Mouse (Mus musculus): ENCODE results near the gene Yy1. TPM values are rescaled to one million over a fixed set of nuclear protein-coding genes. Genes with fewer than 3 reads are reported as not detected.

The Yy1 gene
- polyA plus RNA-seq, 1 experiment: 22.1 TPM

DNA sequence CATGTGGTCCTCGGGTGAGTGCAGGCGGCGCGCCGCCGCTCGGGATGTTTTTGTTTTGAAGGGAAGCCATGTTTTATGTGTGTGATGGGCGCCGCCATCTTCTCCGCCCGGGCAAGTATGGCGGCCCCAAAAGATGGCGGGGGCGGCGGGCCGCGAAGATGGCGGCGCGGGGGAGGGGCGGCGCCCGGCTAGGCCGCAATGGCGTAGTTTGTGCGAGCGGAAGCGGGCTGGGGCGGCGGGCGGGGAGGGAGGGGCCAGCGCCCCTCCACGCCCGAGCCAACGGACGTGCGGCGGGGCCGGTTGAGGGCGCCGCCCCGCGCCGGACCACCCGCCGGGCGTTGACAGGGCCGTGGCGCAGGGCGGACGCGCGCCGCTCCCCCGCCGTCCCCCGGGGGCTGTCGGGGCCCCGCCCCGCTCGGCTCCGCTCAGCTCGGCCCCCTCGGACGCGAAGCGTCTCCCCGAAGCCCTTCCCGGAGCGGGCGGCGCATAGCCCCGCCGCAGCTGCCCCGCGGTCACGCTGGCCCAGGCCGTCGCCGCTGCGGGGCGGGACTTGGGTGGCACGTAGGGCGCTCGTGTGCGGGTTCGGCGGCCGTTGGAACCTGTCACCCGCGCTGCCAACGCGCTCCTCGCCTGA lies 1.4 kb downstream of the Yy1 start:
- peaks cover 2% of the 10 kb centered on the region; the same call in 1 of the 2 replicates for H3K4me1 ChIP-seq (ENCODE audit: control insufficient read depth, insufficient read depth, low read length)
- TF ChIP-seq CTCF (IDR thresholded peaks at IDR 0.05; ENCODE audit: extremely low read depth, insufficient read depth, low read length): no peak
- no peak; the same call in 1 of the 2 replicates for TF ChIP-seq POLR2A (IDR thresholded peaks at IDR 0.05; ENCODE audit: extremely low read depth, insufficient read depth, low read length)
- peak overlapping the region; percentile 100 for H3K4me3 ChIP-seq (ENCODE audit: insufficient read depth, low read length)
- H3K27ac ChIP-seq (ENCODE audit: insufficient read depth, low read length): peak overlapping the region; percentile 96

DNA sequence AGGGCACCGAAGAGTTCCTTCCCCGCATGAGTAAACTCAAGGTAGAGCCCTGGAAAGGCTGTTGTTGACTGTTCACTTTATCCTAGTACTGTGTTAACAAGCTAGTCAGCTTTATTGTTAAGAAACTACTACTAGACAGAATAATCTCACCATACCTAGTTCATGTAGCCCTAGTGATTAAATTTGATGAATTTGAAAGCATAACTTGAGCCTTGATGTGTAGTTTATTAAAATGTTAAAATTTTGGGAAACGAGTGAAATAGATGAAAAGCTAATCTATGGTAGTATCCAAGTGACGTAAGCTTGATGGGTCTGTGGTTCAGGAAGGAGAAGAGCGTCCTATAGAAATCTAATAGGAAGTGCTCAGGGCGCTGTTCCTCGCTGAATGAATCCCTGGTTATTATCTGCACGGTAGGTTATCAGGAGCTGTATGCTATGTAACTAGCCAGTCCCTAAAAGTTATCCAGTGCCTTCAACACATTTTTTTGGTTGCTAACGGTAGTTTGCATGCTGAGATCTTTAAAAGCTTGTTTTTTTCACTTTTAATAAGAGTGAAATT lies 2.3 kb downstream of the Yy1 start:
- peak overlapping the region; percentile 100 for H3K4me3 ChIP-seq (ENCODE audit: insufficient read depth, low read length)
- 0 out of 2 replicates have a peak overlapping the region, but pooled peaks have one; percentile 47 for H3K27ac ChIP-seq (ENCODE audit: insufficient read depth, low read length)
- no peak for TF ChIP-seq POLR2A (IDR thresholded peaks at IDR 0.05; ENCODE audit: extremely low read depth, insufficient read depth, low read length)
- no peak for TF ChIP-seq CTCF (IDR thresholded peaks at IDR 0.05; ENCODE audit: extremely low read depth, insufficient read depth, low read length)
- peaks cover 4% of the 10 kb centered on the region; the same call in 1 of the 2 replicates for H3K4me1 ChIP-seq (ENCODE audit: control insufficient read depth, insufficient read depth, low read length)

DNA sequence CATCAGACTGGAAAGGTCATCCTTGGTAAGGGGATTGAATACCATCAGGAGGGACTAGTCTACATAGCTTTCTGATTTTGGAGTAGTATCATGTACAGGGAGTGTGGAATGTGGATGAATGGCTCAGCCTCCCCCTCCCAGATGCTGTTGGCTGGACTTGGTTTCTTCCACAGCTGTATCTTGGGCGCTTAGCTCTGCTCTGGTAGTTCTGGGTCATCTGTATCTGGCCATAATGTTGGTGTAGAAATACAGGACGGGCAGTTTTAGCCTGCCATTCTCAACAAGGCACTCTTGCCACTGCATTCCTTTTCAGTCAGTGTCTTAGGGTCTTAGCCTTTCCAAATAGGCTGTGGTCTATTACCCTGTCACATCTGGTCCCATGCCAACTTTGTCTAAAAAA lies 8.8 kb downstream of the Yy1 start:
- peaks cover 11% of the 10 kb centered on the region for H3K4me1 ChIP-seq (ENCODE audit: control insufficient read depth, insufficient read depth, low read length)
- TF ChIP-seq CTCF (IDR thresholded peaks at IDR 0.05; ENCODE audit: extremely low read depth, insufficient read depth, low read length) (no peak), POLR2A (IDR thresholded peaks at IDR 0.05; ENCODE audit: extremely low read depth, insufficient read depth, low read length) (no peak)
- H3K4me3 ChIP-seq (ENCODE audit: insufficient read depth, low read length): no peak overlapping the region
- H3K27ac ChIP-seq (ENCODE audit: insufficient read depth, low read length): no peak overlapping the region

DNA sequence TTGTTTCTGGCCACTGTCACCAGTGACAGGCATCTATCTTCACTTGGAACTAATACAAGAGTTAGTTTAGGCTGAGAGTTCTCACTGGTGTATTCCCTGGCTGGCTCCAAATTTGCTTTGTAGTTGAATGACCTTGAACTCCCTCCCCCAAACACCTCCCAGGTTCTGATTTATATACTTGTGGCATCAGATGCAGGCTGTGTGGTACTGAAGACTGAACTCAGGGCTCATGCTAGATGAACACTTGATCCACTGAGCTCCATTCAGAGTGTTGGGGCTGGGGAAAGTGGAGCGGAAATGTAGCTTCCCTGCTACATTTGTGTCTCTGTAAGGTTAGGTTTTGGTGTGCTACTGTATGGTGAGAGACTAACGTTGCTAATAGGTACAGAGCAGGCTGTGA lies 11.6 kb downstream of the Yy1 start:
- no peak for TF ChIP-seq POLR2A (IDR thresholded peaks at IDR 0.05; ENCODE audit: extremely low read depth, insufficient read depth, low read length)
- no peak overlapping the region for H3K27ac ChIP-seq (ENCODE audit: insufficient read depth, low read length)
- no peak overlapping the region for H3K4me3 ChIP-seq (ENCODE audit: insufficient read depth, low read length)
- H3K4me1 ChIP-seq (ENCODE audit: control insufficient read depth, insufficient read depth, low read length): peaks cover 16% of the 10 kb centered on the region

DNA sequence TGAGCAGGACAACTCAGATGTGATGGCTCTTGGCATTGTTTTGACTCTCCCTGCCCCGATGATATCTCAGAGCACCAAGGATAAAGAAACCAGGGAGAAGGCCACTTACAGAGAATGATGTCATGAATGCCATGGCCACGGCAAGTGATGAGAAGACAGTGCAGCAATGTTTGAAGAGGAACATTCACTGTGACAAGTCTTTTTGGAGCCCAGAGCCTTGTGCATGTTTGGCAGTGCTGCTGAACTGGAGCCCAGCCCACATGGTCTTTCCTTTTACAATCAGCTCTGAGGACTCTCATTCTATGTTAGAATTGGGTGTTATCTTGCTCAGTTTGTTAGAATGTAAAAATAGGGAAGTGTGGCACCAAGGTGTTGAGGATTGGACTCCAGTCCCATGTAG lies 15.7 kb downstream of the Yy1 start:
- no peak overlapping the region for H3K27ac ChIP-seq (ENCODE audit: insufficient read depth, low read length)
- H3K4me3 ChIP-seq (ENCODE audit: insufficient read depth, low read length): no peak overlapping the region

DNA sequence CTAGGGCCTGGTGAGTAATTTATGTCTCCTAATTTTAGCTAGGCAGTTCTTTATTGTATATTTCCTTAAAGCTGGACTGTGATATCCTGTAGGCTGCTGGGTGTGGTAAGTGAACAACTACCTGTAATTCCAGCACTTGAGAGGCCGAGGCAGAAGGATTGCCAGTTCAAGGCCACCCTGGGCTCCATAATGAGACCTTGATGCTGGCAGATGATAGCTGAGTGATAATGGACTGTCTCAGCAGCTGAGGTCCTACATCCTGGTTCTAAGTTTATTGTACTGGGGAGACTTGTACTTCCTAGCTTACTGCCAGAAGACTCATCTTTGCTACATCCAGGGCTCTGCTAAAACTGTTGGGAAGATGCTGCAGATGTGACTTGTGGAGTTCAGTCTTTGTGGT lies 17.0 kb downstream of the Yy1 start:
- TF ChIP-seq POLR2A (IDR thresholded peaks at IDR 0.05; ENCODE audit: extremely low read depth, insufficient read depth, low read length) (no peak), CTCF (IDR thresholded peaks at IDR 0.05; ENCODE audit: extremely low read depth, insufficient read depth, low read length) (no peak)
- no peak overlapping the region for H3K4me3 ChIP-seq (ENCODE audit: insufficient read depth, low read length)
- no peak overlapping the region for H3K27ac ChIP-seq (ENCODE audit: insufficient read depth, low read length)
- peaks cover 15% of the 10 kb centered on the region for H3K4me1 ChIP-seq (ENCODE audit: control insufficient read depth, insufficient read depth, low read length)

More for the DNA sequence above, 15.7 kb downstream of the Yy1 start:
- H3K4me1 ChIP-seq (ENCODE audit: control insufficient read depth, insufficient read depth, low read length): peaks cover 9% of the 10 kb centered on the region
- TF ChIP-seq CTCF (IDR thresholded peaks at IDR 0.05; ENCODE audit: extremely low read depth, insufficient read depth, low read length): no peak
- TF ChIP-seq POLR2A (IDR thresholded peaks at IDR 0.05; ENCODE audit: extremely low read depth, insufficient read depth, low read length): no peak

DNA sequence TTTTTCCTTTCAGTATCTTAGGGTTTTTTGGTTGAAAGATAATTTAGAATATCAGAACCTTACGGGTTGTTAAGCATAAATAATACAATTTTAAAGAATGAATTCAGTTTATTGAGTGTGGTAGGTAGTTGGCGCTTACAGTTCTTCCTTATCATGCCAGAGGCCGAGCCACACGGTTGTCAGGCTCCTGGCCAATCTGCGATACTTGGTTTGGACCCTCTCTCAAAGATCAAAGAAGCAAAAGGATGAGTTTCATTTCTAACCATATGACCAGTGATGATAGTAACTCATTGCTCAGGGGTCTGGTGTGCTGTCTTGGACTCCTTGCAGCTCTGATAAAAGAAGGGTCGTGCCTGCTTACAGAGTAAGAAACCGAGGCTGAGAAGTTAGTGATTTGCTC lies 17.5 kb downstream of the Yy1 start:
- no peak for TF ChIP-seq POLR2A (IDR thresholded peaks at IDR 0.05; ENCODE audit: extremely low read depth, insufficient read depth, low read length)
- no peak for TF ChIP-seq CTCF (IDR thresholded peaks at IDR 0.05; ENCODE audit: extremely low read depth, insufficient read depth, low read length)
- no peak overlapping the region for H3K4me3 ChIP-seq (ENCODE audit: insufficient read depth, low read length)
- H3K4me1 ChIP-seq (ENCODE audit: control insufficient read depth, insufficient read depth, low read length): peaks cover 15% of the 10 kb centered on the region
- no peak overlapping the region for H3K27ac ChIP-seq (ENCODE audit: insufficient read depth, low read length)

DNA sequence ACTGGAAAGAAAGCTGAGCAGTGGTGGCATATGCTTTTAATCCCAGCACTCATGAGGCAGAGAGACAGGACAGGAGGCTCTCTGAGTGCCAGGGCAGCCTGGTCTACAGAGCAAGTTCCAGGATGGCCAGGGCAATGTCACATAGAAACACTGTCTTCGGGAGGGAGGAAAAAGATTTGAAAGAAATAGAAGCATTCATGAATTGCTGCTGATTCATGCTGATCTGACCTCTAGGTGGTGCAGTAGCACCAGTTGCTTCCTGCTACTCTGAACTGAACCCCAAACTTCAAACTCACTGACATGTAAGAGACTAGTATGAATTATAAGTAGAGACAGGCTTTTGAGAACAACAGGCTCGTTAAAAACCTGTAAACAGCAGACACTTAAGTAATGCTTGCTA lies 18.4 kb downstream of the Yy1 start:
- Histone ChIP-seq H3K4me1 (ENCODE audit: control insufficient read depth, insufficient read depth, low read length) (peaks cover 15% of the 10 kb centered on the region), H3K27ac (ENCODE audit: insufficient read depth, low read length) (no peak overlapping the region), H3K4me3 (ENCODE audit: insufficient read depth, low read length) (no peak overlapping the region)
- TF ChIP-seq POLR2A (IDR thresholded peaks at IDR 0.05; ENCODE audit: extremely low read depth, insufficient read depth, low read length) (no peak), CTCF (IDR thresholded peaks at IDR 0.05; ENCODE audit: extremely low read depth, insufficient read depth, low read length) (peak; percentile 51; the same call in 1 of the 2 replicates)

DNA sequence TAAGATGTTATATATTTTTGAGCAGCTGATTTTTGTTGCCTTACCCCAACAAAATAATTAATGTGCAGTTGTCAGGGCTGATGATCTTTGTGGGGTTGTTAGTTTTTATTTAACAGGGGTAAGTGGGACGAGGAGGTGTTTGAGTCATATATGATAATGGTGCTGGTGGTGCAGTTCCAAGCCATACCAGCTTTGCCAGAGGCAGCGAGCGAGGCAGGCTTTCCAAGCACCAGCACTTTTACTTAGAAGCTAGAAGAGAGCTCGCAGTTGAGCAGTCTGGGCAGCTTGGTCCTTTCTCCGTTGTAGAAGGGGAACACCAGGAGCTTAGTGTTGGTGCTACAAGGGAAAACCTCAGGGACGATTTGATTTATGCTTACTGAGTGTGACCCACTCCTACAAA lies 19.7 kb downstream of the Yy1 start:
- Histone ChIP-seq H3K4me1 (ENCODE audit: control insufficient read depth, insufficient read depth, low read length) (peaks cover 12% of the 10 kb centered on the region), H3K4me3 (ENCODE audit: insufficient read depth, low read length) (no peak overlapping the region), H3K27ac (ENCODE audit: insufficient read depth, low read length) (no peak overlapping the region)
- TF ChIP-seq POLR2A (IDR thresholded peaks at IDR 0.05; ENCODE audit: extremely low read depth, insufficient read depth, low read length): no peak
- TF ChIP-seq CTCF (IDR thresholded peaks at IDR 0.05; ENCODE audit: extremely low read depth, insufficient read depth, low read length): no peak

DNA sequence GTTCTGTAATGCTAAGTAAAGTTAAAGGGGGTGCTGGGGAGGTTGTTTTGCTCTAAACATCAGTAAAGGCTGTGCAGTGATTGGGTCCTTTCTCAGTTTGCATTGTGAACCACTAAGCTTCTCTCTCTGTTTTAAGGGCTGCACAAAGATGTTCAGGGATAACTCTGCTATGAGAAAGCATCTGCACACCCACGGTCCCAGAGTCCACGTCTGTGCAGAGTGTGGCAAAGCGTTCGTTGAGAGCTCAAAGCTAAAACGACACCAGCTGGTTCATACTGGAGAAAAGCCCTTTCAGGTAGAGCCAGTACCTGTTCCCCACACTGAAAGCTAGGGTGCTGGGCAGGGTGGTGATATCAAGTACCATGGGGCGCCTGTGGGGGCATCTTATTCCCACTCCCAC lies 21.7 kb downstream of the Yy1 start:
- H3K27ac ChIP-seq (ENCODE audit: insufficient read depth, low read length): no peak overlapping the region

More for the DNA sequence above, 21.7 kb downstream of the Yy1 start:
- H3K4me3 ChIP-seq (ENCODE audit: insufficient read depth, low read length): no peak overlapping the region
- TF ChIP-seq CTCF (IDR thresholded peaks at IDR 0.05; ENCODE audit: extremely low read depth, insufficient read depth, low read length) (no peak), POLR2A (IDR thresholded peaks at IDR 0.05; ENCODE audit: extremely low read depth, insufficient read depth, low read length) (no peak)
- H3K4me1 ChIP-seq (ENCODE audit: control insufficient read depth, insufficient read depth, low read length): peaks cover 8% of the 10 kb centered on the region

Data from cortical plate, adult 2 months (tissue).